8 mouse cellular contexts compared by ENCODE assay signal in the genomic region with DNA sequence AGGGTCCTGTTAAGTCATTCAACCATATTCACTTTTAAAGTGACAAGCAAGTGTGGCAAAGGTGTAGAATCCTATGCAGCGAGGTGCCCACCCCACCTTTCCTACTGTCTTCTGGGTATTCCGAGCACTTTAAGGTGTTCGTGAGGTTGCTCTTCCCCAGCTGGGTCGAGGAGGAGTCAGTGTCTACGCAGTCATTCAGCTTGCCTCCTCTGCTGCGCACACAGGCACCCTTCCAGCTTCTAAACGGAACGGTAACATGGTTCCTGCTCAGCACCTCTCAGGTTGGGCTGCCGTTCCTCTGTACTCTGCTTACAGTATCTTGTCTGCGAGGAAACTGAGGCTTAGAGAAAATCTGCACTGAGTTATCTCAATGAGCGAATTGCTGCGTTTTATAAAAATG. TPM values are rescaled to one million over a fixed set of nuclear protein-coding genes. Genes with fewer than 3 reads are reported as not detected.
DNase-seq lines count a peak whose midpoint lies in the region; ATAC-seq lines count a peak whose summit lies in the region.

No protein-coding gene starts in this region.

- no peaks in the 10 kb centered on the region for H3K9me3 ChIP-seq in forebrain, embryonic 13.5 days (replicated peaks)
- no peaks in the 10 kb centered on the region for H3K9me3 ChIP-seq in liver, embryonic 11.5 days (ENCODE audit: control insufficient read depth, low read length)

- 39% methylated on average over 12 of the region's 12 CpGs for WGBS in forebrain, embryonic 13.5 days
- WGBS in liver, embryonic 11.5 days, result 39% methylated on average over 12 of the region's 12 CpGs

- H3K9ac ChIP-seq in forebrain, embryonic 13.5 days, result no peak overlapping the region
- no peak overlapping the region for H3K9ac ChIP-seq in liver, embryonic 11.5 days (ENCODE audit: low read depth, low read length)

- H3K4me3 ChIP-seq in brown adipose tissue, adult 24 weeks (ENCODE audit: insufficient read depth, low read depth, low read length), result no peak overlapping the region
- no peak overlapping the region for H3K4me3 ChIP-seq in forebrain, embryonic 13.5 days
- H3K4me3 ChIP-seq in liver, embryonic 11.5 days (ENCODE audit: low read depth, low read length), result 0 out of 2 replicates have a peak overlapping the region, but pooled peaks have one; percentile 2

- peaks cover 54% of the 10 kb centered on the region for H3K4me1 ChIP-seq in brown adipose tissue, adult 24 weeks (ENCODE audit: control insufficient read depth, insufficient read depth, insufficient read length, low read length)
- peaks cover 39% of the 10 kb centered on the region for H3K4me1 ChIP-seq in forebrain, embryonic 13.5 days
- peaks cover 10% of the 10 kb centered on the region for H3K4me1 ChIP-seq in liver, embryonic 11.5 days (replicated peaks; ENCODE audit: control insufficient read depth, insufficient read depth, low read length)

- no peak for ATAC-seq in forebrain, embryonic 13.5 days
- no peak for ATAC-seq in liver, embryonic 11.5 days (replicated peaks; ENCODE audit: low FRiP score)

- peak; percentile 56 for DNase-seq in kidney, adult 18-20 months
- no peak for DNase-seq in kidney, adult 11 months
- no peak for DNase-seq in liver, embryonic 11.5 days (ENCODE audit: low spot score)
- DNase-seq in layer of hippocampus, adult 18-20 months (ENCODE audit: low spot score in 2 of 2), result no peak
- no peak for DNase-seq in embryo, embryonic 11 days
- no peak for DNase-seq in adrenal gland, adult (ENCODE audit: inconsistent age in 2 of 2, low spot score in 1 of 2)

- peaks cover 6% of the 10 kb centered on the region; the same call in 1 of the 2 replicates for H3K27me3 ChIP-seq in forebrain, embryonic 13.5 days
- H3K27me3 ChIP-seq in liver, embryonic 11.5 days (replicated peaks; ENCODE audit: control insufficient read depth, insufficient read depth, low read length), result no peaks in the 10 kb centered on the region

- H3K4me2 ChIP-seq in forebrain, embryonic 13.5 days, result peak overlapping the region; percentile 41
- peak overlapping the region; percentile 55 for H3K4me2 ChIP-seq in liver, embryonic 11.5 days

- H3K36me3 ChIP-seq in forebrain, embryonic 13.5 days (ENCODE audit: poor library complexity, severe bottlenecking), result no peaks in the 10 kb centered on the region
- H3K36me3 ChIP-seq in liver, embryonic 11.5 days (ENCODE audit: control insufficient read depth, insufficient read depth, low read length), result no peaks in the 10 kb centered on the region

- H3K27ac ChIP-seq in brown adipose tissue, adult 24 weeks (replicated peaks; ENCODE audit: low read depth, low read length), result peak overlapping the region; percentile 87
- H3K27ac ChIP-seq in forebrain, embryonic 13.5 days, result no peak overlapping the region
- H3K27ac ChIP-seq in liver, embryonic 11.5 days (ENCODE audit: low read depth, low read length), result no peak overlapping the region

RNA-seq across cellular contexts. Expression of gene Ablim1, which starts 40.4 kb away (rescaled TPM):
- 52.5 and 54.2 TPM in 2 replicates for polyA plus RNA-seq in brown adipose tissue, adult 24 weeks (2012; ENCODE audit: insufficient read depth, insufficient read length, missing spikeins)
- 16.5 and 19.2 TPM in 2 replicates for polyA plus RNA-seq in forebrain, embryonic 13.5 days (2015; fragmentation: Nextera tagmentation; extraction: Ambion mirVana)
- polyA plus RNA-seq in liver, embryonic 11.5 days (2014; fragmentation: Nextera tagmentation; extraction: Ambion mirVana), result 9.9 and 11.6 TPM in 2 replicates
- total RNA-seq in layer of hippocampus, adult 18-20 months (2021), result 10 to 100 TPM; 73.4 to 75.7 TPM
